Mouse (Mus musculus) heart, embryonic 15.5 days (tissue): ENCODE results near the gene Cblc. TPM values are rescaled to one million over a fixed set of nuclear protein-coding genes. Genes with fewer than 3 reads are reported as not detected.

Experiments used
- ATAC-seq: fragments of 200-750 bp; cut with Nextera tagmentation; replicated peaks from 2 replicates; pipeline ENCODE4 v1.8.0; 2017; ENCODE audit warnings: low read depth, moderate TSS enrichment; ENCODE audit not compliant: insufficient number of reproducible peaks, insufficient read depth, low FRiP score
- H3K27ac ChIP-seq: fragments of 300-500 bp; sonication (generic); 2 replicates; pipeline ENCODE4 v1.5.1; 2015; ENCODE audit warnings: mild to moderate bottlenecking, inconsistent platforms
- H3K27me3 ChIP-seq: fragments of 300-500 bp; sonication (generic); 2 replicates; pipeline ENCODE4 v1.6.1; 2015; ENCODE audit warnings: inconsistent platforms
- H3K36me3 ChIP-seq: fragments of 300-500 bp; sonication (generic); 2 replicates; pipeline ENCODE4 v1.6.1; 2015; ENCODE audit warnings: mild to moderate bottlenecking, inconsistent platforms
- H3K4me1 ChIP-seq: fragments of 300-500 bp; sonication (generic); replicated peaks from 2 replicates; pipeline ENCODE4 v1.6.1; 2015; ENCODE audit warnings: inconsistent platforms
- H3K4me2 ChIP-seq: fragments of 300-500 bp; sonication (generic); 2 replicates; pipeline ENCODE4 v1.6.1; 2015; ENCODE audit warnings: inconsistent platforms, mild to moderate bottlenecking, moderate library complexity
- H3K4me3 ChIP-seq: fragments of 300-500 bp; sonication (generic); 2 replicates; pipeline ENCODE4 v1.5.1; 2015; ENCODE audit warnings: mild to moderate bottlenecking, inconsistent platforms
- H3K9ac ChIP-seq: fragments of 300-500 bp; sonication (generic); 2 replicates; pipeline ENCODE4 v1.6.1; 2015; ENCODE audit warnings: mild to moderate bottlenecking, inconsistent platforms
- H3K9me3 ChIP-seq: fragments of 300-500 bp; sonication (generic); replicated peaks from 2 replicates; pipeline ENCODE4 v1.6.1; 2016; ENCODE audit warnings: inconsistent platforms
- WGBS: fragments of 180-500 bp; shearing (Covaris S2); methylation state at CpG from one replicate; pipeline ENCODE4 v1.1.7; 2015; ENCODE audit warnings: mixed read lengths; 5-methylcytosine and 5-hydroxymethylcytosine counted together
- polyA plus RNA-seq: library from polyadenylated mRNA; unstranded; fragments of >200 nt; fragmentation: Nextera tagmentation; extraction: Ambion mirVana; gene quantifications from 2 replicates; pipeline ENCODE4 v1.2.1, GENCODE M21; 2015

Cblc gene
- polyA plus RNA-seq, 1 experiment from 2014 or later: 0.47 TPM

- H3K4me1 ChIP-seq: peaks cover 61% of the 10 kb centered on the region
- H3K36me3 ChIP-seq: no peaks in the 10 kb centered on the region
- peak overlapping the region; percentile 85 for H3K4me3 ChIP-seq
- under 1% methylated on average over 45 of the region's 46 CpGs for WGBS
- H3K27ac ChIP-seq: peak overlapping the region; percentile 90
- peak overlapping the region; percentile 92 for H3K9ac ChIP-seq
- peak overlapping the region; percentile 90 for H3K4me2 ChIP-seq
- no peaks in the 10 kb centered on the region for H3K9me3 ChIP-seq
- H3K27me3 ChIP-seq: no peaks in the 10 kb centered on the region
- peak; percentile 92 for ATAC-seq
These were observed 47.0 kb downstream of the Cblc start for GRCm38 (mm10) chr7:19749389-19750216.

GRCm38 (mm10) chr7:19748219-19749195 is 48.1 kb downstream of the Cblc start:
- Histone ChIP-seq H3K4me1 (peaks cover 61% of the 10 kb centered on the region), H3K27me3 (no peaks in the 10 kb centered on the region)

GRCm38 (mm10) chr7:19747420-19748218 is 49.0 kb downstream of the Cblc start:
- peaks cover 58% of the 10 kb centered on the region for H3K4me1 ChIP-seq
- peak overlapping the region; percentile 90 for H3K27ac ChIP-seq
- H3K9me3 ChIP-seq: no peaks in the 10 kb centered on the region
- ATAC-seq: no peak
- H3K36me3 ChIP-seq: 0 out of 2 replicates have a peak, but pooled peaks cover 5% of the 10 kb centered on the region
- H3K4me2 ChIP-seq: peak overlapping the region; percentile 90
- H3K9ac ChIP-seq: peak overlapping the region; percentile 92
- peak overlapping the region; percentile 85 for H3K4me3 ChIP-seq
- H3K27me3 ChIP-seq: no peaks in the 10 kb centered on the region
- WGBS: 10% methylated on average over 25 of the region's 25 CpGs

More at GRCm38 (mm10) chr7:19748219-19749195, 48.1 kb downstream of the Cblc start:
- peak overlapping the region; percentile 85 for H3K4me3 ChIP-seq
- H3K9me3 ChIP-seq: no peaks in the 10 kb centered on the region
- peak overlapping the region; percentile 90 for H3K4me2 ChIP-seq
- no peak for ATAC-seq
- H3K9ac ChIP-seq: peak overlapping the region; percentile 92
- no peaks in the 10 kb centered on the region for H3K36me3 ChIP-seq
- peak overlapping the region; percentile 90 for H3K27ac ChIP-seq
- under 1% methylated on average over 32 of the region's 32 CpGs for WGBS

GRCm38 (mm10) chr7:19746426-19747201 is 50.0 kb downstream of the Cblc start:
- Histone ChIP-seq H3K4me3 (peak overlapping the region; percentile 85), H3K4me1 (peaks cover 62% of the 10 kb centered on the region), H3K9me3 (no peaks in the 10 kb centered on the region), H3K27me3 (no peaks in the 10 kb centered on the region), H3K27ac (peak overlapping the region; percentile 90), H3K4me2 (peak overlapping the region; percentile 90), H3K9ac (peak overlapping the region; percentile 92; the same call in 1 of the 2 replicates), H3K36me3 (0 out of 2 replicates have a peak, but pooled peaks cover 5% of the 10 kb centered on the region)
- no peak for ATAC-seq
- WGBS: 24% methylated on average over 6 of the region's 6 CpGs

- no peak for ATAC-seq
- Histone ChIP-seq H3K4me1 (peaks cover 68% of the 10 kb centered on the region), H3K4me3 (no peak overlapping the region), H3K27me3 (no peaks in the 10 kb centered on the region), H3K27ac (no peak overlapping the region; the same call in 1 of the 2 replicates), H3K9me3 (no peaks in the 10 kb centered on the region), H3K9ac (no peak overlapping the region), H3K36me3 (0 out of 2 replicates have a peak, but pooled peaks cover 5% of the 10 kb centered on the region), H3K4me2 (no peak overlapping the region)
- 70% methylated on average over 8 of the region's 10 CpGs for WGBS
These were observed 50.6 kb downstream of the Cblc start for GRCm38 (mm10) chr7:19745971-19746370.

GRCm38 (mm10) chr7:19744590-19745385 is 51.8 kb downstream of the Cblc start:
- ATAC-seq: peak; percentile 14; the same call in 1 of the 2 replicates
- H3K27me3 ChIP-seq: no peaks in the 10 kb centered on the region
- peak overlapping the region; percentile 76 for H3K27ac ChIP-seq
- peaks cover 62% of the 10 kb centered on the region for H3K4me1 ChIP-seq
- no peaks in the 10 kb centered on the region for H3K9me3 ChIP-seq
- peak overlapping the region; percentile 26 for H3K4me2 ChIP-seq
- H3K36me3 ChIP-seq: peaks cover 10% of the 10 kb centered on the region; the same call in 1 of the 2 replicates
- H3K4me3 ChIP-seq: no peak overlapping the region
- WGBS: 28% methylated on average over 14 of the region's 14 CpGs
- H3K9ac ChIP-seq: 0 out of 2 replicates have a peak overlapping the region, but pooled peaks have one; percentile 19

- WGBS: 73% methylated on average over 6 of the region's 6 CpGs
- peaks cover 62% of the 10 kb centered on the region for H3K4me1 ChIP-seq
- no peak overlapping the region for H3K4me2 ChIP-seq
- no peak overlapping the region for H3K9ac ChIP-seq
- H3K9me3 ChIP-seq: no peaks in the 10 kb centered on the region
- H3K27ac ChIP-seq: no peak overlapping the region
- H3K27me3 ChIP-seq: no peaks in the 10 kb centered on the region
- H3K4me3 ChIP-seq: no peak overlapping the region
- H3K36me3 ChIP-seq: peaks cover 10% of the 10 kb centered on the region; the same call in 1 of the 2 replicates
- no peak for ATAC-seq
These were observed 52.8 kb downstream of the Cblc start for GRCm38 (mm10) chr7:19743791-19744190.

GRCm38 (mm10) chr7:19742468-19742867 is 54.1 kb downstream of the Cblc start:
- no peaks in the 10 kb centered on the region for H3K9me3 ChIP-seq
- H3K4me3 ChIP-seq: no peak overlapping the region
- ATAC-seq: no peak
- no peak overlapping the region for H3K27ac ChIP-seq
- WGBS: 54% methylated on average over 5 of the region's 5 CpGs
- H3K36me3 ChIP-seq: peaks cover 19% of the 10 kb centered on the region
- no peak overlapping the region for H3K9ac ChIP-seq
- no peak overlapping the region for H3K4me2 ChIP-seq
- H3K4me1 ChIP-seq: peaks cover 52% of the 10 kb centered on the region
- no peaks in the 10 kb centered on the region for H3K27me3 ChIP-seq

GRCm38 (mm10) chr7:19741329-19742031 is 55.1 kb downstream of the Cblc start:
- Histone ChIP-seq H3K9ac (no peak overlapping the region), H3K4me1 (peaks cover 42% of the 10 kb centered on the region), H3K36me3 (peaks cover 28% of the 10 kb centered on the region), H3K4me3 (no peak overlapping the region), H3K4me2 (no peak overlapping the region), H3K27ac (peak overlapping the region; percentile 18; the same call in 1 of the 2 replicates), H3K9me3 (no peaks in the 10 kb centered on the region), H3K27me3 (no peaks in the 10 kb centered on the region)
- WGBS: 34% methylated on average over 8 of the region's 8 CpGs
- no peak for ATAC-seq
